Mouse (Mus musculus) limb, embryonic 14.5 days (tissue): ENCODE results near the gene Dag1. TPM values are rescaled to one million over a fixed set of nuclear protein-coding genes. Genes with fewer than 3 reads are reported as not detected.

Experiments used
- ATAC-seq: fragments of 200-750 bp; cut with Nextera tagmentation; 2 replicates; pipeline ENCODE4 v1.8.0; 2017; ENCODE audit warnings: low read depth, moderate number of reproducible peaks, moderate TSS enrichment; ENCODE audit not compliant: low FRiP score
- DNase-seq: peaks from one replicate; pipeline ENCODE4 v3.0.0-alpha.2; 2015; ENCODE audit warnings: low spot score
- H3K27ac ChIP-seq: fragments of 300-500 bp; sonication (generic); replicated peaks from 2 replicates; pipeline ENCODE4 v1.5.1; 2014; ENCODE audit warnings: low read depth, mild to moderate bottlenecking, low read length, moderate library complexity, mixed read lengths
- H3K27me3 ChIP-seq: fragments of 300-500 bp; sonication (generic); 2 replicates; pipeline ENCODE4 v1.6.1; 2014; ENCODE audit warnings: low read length, mixed read lengths; ENCODE audit not compliant: control insufficient read depth, insufficient read depth
- H3K36me3 ChIP-seq: fragments of 300-500 bp; sonication (generic); 2 replicates; pipeline ENCODE4 v1.6.1; 2014; ENCODE audit warnings: mild to moderate bottlenecking, low read length, moderate library complexity, mixed read lengths; ENCODE audit not compliant: control insufficient read depth, insufficient read depth
- H3K4me1 ChIP-seq: fragments of 300-500 bp; sonication (generic); 2 replicates; pipeline ENCODE4 v1.6.1; 2014; ENCODE audit warnings: antibody characterized with exemption, low read length, mixed read lengths; ENCODE audit not compliant: control insufficient read depth, insufficient read depth
- H3K4me2 ChIP-seq: fragments of 300-500 bp; sonication (generic); replicated peaks from 2 replicates; pipeline ENCODE4 v1.6.1; 2014; ENCODE audit warnings: low read depth, mild to moderate bottlenecking, low read length, moderate library complexity; ENCODE audit not compliant: severe bottlenecking
- H3K4me3 ChIP-seq: fragments of 300-500 bp; sonication (generic); replicated peaks from 2 replicates; pipeline ENCODE4 v1.5.1; 2014; ENCODE audit warnings: low read length
- H3K9ac ChIP-seq: fragments of 300-500 bp; sonication (generic); 2 replicates; pipeline ENCODE4 v1.6.1; 2014; ENCODE audit warnings: mild to moderate bottlenecking, low read depth, low read length, moderate library complexity; ENCODE audit not compliant: severe bottlenecking
- H3K9me3 ChIP-seq: fragments of 300-500 bp; sonication (generic); 2 replicates; pipeline ENCODE4 v1.6.1; 2016; ENCODE audit warnings: low read length; ENCODE audit not compliant: control insufficient read depth
- POLR2A ChIP-seq: fragments of 200-500 bp; IDR thresholded peaks from 2 replicates; pipeline ENCODE4 v1.8.0; 2012; ENCODE audit warnings: inconsistent platforms, mild to moderate bottlenecking, moderate library complexity, borderline replicate concordance; ENCODE audit not compliant: insufficient read depth, insufficient read length; ENCODE audit errors: extremely low read depth
- whole genome bisulfite sequencing: fragments of 180-500 bp; shearing (Covaris S2); extraction: QIAGEN DNeasy Blood & Tissue Kit; methylation state at CpG from one replicate; pipeline ENCODE4 v1.1.7; 2014; 5-methylcytosine and 5-hydroxymethylcytosine counted together
- polyA plus RNA-seq, 2 experiments: library from polyadenylated mRNA; depleted of rRNA in 1 of 2; stranded (reverse) in 1 of 2; unstranded in 1 of 2; fragments of >200 nt; fragmentation: Nextera tagmentation in 1 of 2; extraction: Ambion mirVana in 1 of 2; gene quantifications; 2 replicates each; pipeline versions ENCODE4 v1.2.1 to v1.2.3; 2012 to 2014

Dag1 gene
- polyA plus RNA-seq, 2 experiments: 49.7 to 82.5 TPM

- no peak for DNase-seq
- WGBS: 75% methylated on average over 10 of the region's 10 CpGs
- Histone ChIP-seq H3K4me3 (no peak overlapping the region), H3K9ac (no peak overlapping the region), H3K27me3 (no peaks in the 10 kb centered on the region), H3K36me3 (no peaks in the 10 kb centered on the region), H3K9me3 (no peaks in the 10 kb centered on the region), H3K4me2 (no peak overlapping the region), H3K4me1 (no peaks in the 10 kb centered on the region), H3K27ac (no peak overlapping the region)
- TF ChIP-seq POLR2A: no peak
- ATAC-seq: no peak
Measured at GRCm38 (mm10) chr9:108278697-108279450, 15.1 kb upstream of the Dag1 start.

- H3K9me3 ChIP-seq: no peaks in the 10 kb centered on the region
- H3K4me1 ChIP-seq: peaks cover 13% of the 10 kb centered on the region; the same call in 1 of the 2 replicates
- no peaks in the 10 kb centered on the region for H3K27me3 ChIP-seq
- no peak for DNase-seq
- H3K9ac ChIP-seq: no peak overlapping the region
- H3K4me3 ChIP-seq: no peak overlapping the region
- no peak overlapping the region for H3K4me2 ChIP-seq
- no peak for ATAC-seq
- no peak for TF ChIP-seq POLR2A
- WGBS: 52% methylated on average over 6 of the region's 6 CpGs
- H3K36me3 ChIP-seq: no peaks in the 10 kb centered on the region
- no peak overlapping the region for H3K27ac ChIP-seq
Measured at GRCm38 (mm10) chr9:108275331-108275659, 11.5 kb upstream of the Dag1 start.

GRCm38 (mm10) chr9:108274476-108275330 lies 10.9 kb upstream of the Dag1 start:
- H3K27ac ChIP-seq: no peak overlapping the region
- H3K4me3 ChIP-seq: no peak overlapping the region
- DNase-seq (peak; percentile 51), ATAC-seq (peak; percentile 81)
- H3K4me2 ChIP-seq: no peak overlapping the region
- WGBS: 67% methylated on average over 5 of the region's 5 CpGs
- H3K27me3 ChIP-seq: no peaks in the 10 kb centered on the region
- H3K9me3 ChIP-seq: no peaks in the 10 kb centered on the region
- no peak for TF ChIP-seq POLR2A
- H3K36me3 ChIP-seq: no peaks in the 10 kb centered on the region
- no peak overlapping the region for H3K9ac ChIP-seq
- H3K4me1 ChIP-seq: peaks cover 13% of the 10 kb centered on the region; the same call in 1 of the 2 replicates

- Histone ChIP-seq H3K9ac (no peak overlapping the region), H3K9me3 (no peaks in the 10 kb centered on the region), H3K4me3 (no peak overlapping the region), H3K36me3 (no peaks in the 10 kb centered on the region), H3K4me2 (no peak overlapping the region), H3K27me3 (no peaks in the 10 kb centered on the region), H3K27ac (no peak overlapping the region), H3K4me1 (peaks cover 13% of the 10 kb centered on the region; the same call in 1 of the 2 replicates)
- WGBS: 65% methylated on average over 4 of the region's 4 CpGs
- ATAC-seq (no peak), DNase-seq (no peak)
- TF ChIP-seq POLR2A: no peak
Measured at GRCm38 (mm10) chr9:108273485-108273884, 9.7 kb upstream of the Dag1 start.

GRCm38 (mm10) chr9:108272691-108273090 lies 8.9 kb upstream of the Dag1 start:
- DNase-seq: no peak
- H3K9me3 ChIP-seq: no peaks in the 10 kb centered on the region
- no peak overlapping the region for H3K4me2 ChIP-seq
- H3K27ac ChIP-seq: no peak overlapping the region
- H3K9ac ChIP-seq: no peak overlapping the region
- H3K36me3 ChIP-seq: no peaks in the 10 kb centered on the region
- 62% methylated on average over 5 of the region's 5 CpGs for WGBS
- no peaks in the 10 kb centered on the region for H3K27me3 ChIP-seq
- no peak for TF ChIP-seq POLR2A
- peaks cover 13% of the 10 kb centered on the region; the same call in 1 of the 2 replicates for H3K4me1 ChIP-seq
- no peak for ATAC-seq
- no peak overlapping the region for H3K4me3 ChIP-seq
